Mouse (Mus musculus) megakaryocyte, adult 5-6 weeks (primary cell): Measurements from ENCODE around the gene Cacng3. TPM values are rescaled to one million over a fixed set of nuclear protein-coding genes. Genes with fewer than 3 reads are reported as not detected.

Experiments used
- ATAC-seq: 2 replicates; pipeline ENCODE4 v1.8.0; 2016; ENCODE audit warnings: mild to moderate bottlenecking, inconsistent platforms; ENCODE audit not compliant: poor library complexity, severe bottlenecking
- total RNA-seq, 2 experiments: library from RNA; stranded (forward) in 1 of 2; stranded (reverse) in 1 of 2; fragments of 153-499, 151-499 nt in 1 of 2; fragments of 221-1000, 200-1000 nt in 1 of 2; gene quantifications; 2 replicates each; pipeline versions ENCODE4 v1.2.3 to v1.2.4; 2015 to 2017

Gene Cacng3
- total RNA-seq, 2 experiments from 2014 or later = not detected

DNA sequence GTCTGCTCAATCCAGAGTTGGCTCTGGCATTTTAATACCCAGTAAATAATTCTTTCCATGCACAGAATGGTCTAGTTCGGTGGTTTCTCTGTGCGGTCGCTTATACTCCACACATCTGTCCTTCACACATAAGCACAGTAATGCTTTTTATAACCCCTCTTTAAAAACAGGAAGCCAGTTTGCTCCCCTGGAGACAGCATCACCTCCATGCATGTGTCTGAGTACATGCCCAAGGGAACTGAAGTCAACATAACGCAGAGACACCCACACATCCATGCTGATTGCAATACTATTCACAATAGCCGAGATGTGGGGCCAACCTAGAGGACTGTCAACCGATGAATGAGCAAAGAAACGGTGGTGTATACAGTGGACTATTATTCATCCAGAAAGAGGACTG is 147.3 kb downstream of the Cacng3 start:
- no peak for ATAC-seq
